In genomic region chr12:79598901-79599300, GRCm38 (mm10) we compare ENCODE assay signal across 11 mouse cellular contexts.
DNase-seq lines count a peak whose midpoint lies in the region; ATAC-seq and TF ChIP-seq lines count a peak whose summit lies in the region.
"Had no signal": no experiment of that assay in that cellular context is flagged by ENCODE, and none has a peak within 500 bp of the region (broad histone marks: within the 10 kb centered on the region; RNA-seq: fewer than 3 reads in every experiment).

No protein-coding gene starts in this region.

- H3K4me2 ChIP-seq in liver, embryonic 11.5 days: no peak overlapping the region
- no peak overlapping the region for H3K4me2 ChIP-seq in kidney, embryonic 15.5 days
- H3K4me2 ChIP-seq: hindbrain, embryonic 15.5 days; liver, embryonic 13.5 days; neural tube, embryonic 12.5 days had no signal

- no peak for TF ChIP-seq POLR2A in liver, adult 2 months (IDR thresholded peaks at IDR 0.05; ENCODE audit: extremely low read depth, insufficient read depth, low read length)

- H3K36me3 ChIP-seq in liver, adult 2 months (ENCODE audit: control insufficient read depth, insufficient read depth, low read length): no peaks in the 10 kb centered on the region
- no peaks in the 10 kb centered on the region for H3K36me3 ChIP-seq in liver, embryonic 11.5 days (ENCODE audit: control insufficient read depth, insufficient read depth, low read length)
- no peaks in the 10 kb centered on the region for H3K36me3 ChIP-seq in kidney, embryonic 15.5 days
- H3K36me3 ChIP-seq: hindbrain, embryonic 15.5 days; liver, embryonic 13.5 days; neural tube, embryonic 12.5 days had no signal

- no peak overlapping the region for H3K4me3 ChIP-seq in liver, adult 2 months (ENCODE audit: insufficient read depth, low read depth, low read length)
- no peak overlapping the region for H3K4me3 ChIP-seq in liver, embryonic 11.5 days (ENCODE audit: low read depth, low read length)
- no peak overlapping the region for H3K4me3 ChIP-seq in kidney, embryonic 15.5 days (replicated peaks)
- H3K4me3 ChIP-seq: erythroblast, embryonic 14.5 days; hindbrain, embryonic 15.5 days; liver, embryonic 13.5 days; neural tube, embryonic 12.5 days had no signal

- no peak for ATAC-seq in liver, embryonic 11.5 days (replicated peaks; ENCODE audit: low FRiP score)
- ATAC-seq in kidney, embryonic 15.5 days (replicated peaks; ENCODE audit: low FRiP score): no peak

- TF ChIP-seq CTCF in liver, adult 2 months (IDR thresholded peaks at IDR 0.05; ENCODE audit: low read depth, low read length): no peak

- H3K9me3 ChIP-seq in liver, embryonic 11.5 days (ENCODE audit: control insufficient read depth, low read length): no peaks in the 10 kb centered on the region
- no peaks in the 10 kb centered on the region for H3K9me3 ChIP-seq in kidney, embryonic 15.5 days (replicated peaks)
- H3K9me3 ChIP-seq: hindbrain, embryonic 15.5 days; liver, embryonic 13.5 days; neural tube, embryonic 12.5 days had no signal

- 44% methylated on average over 2 of the region's 2 CpGs for WGBS in liver, adult 2 months
- WGBS in liver, embryonic 11.5 days: 57% methylated on average over 2 of the region's 2 CpGs
- WGBS in kidney, embryonic 15.5 days: 24% methylated on average over 2 of the region's 2 CpGs

- no peaks in the 10 kb centered on the region for H3K79me2 ChIP-seq in liver, adult 2 months (ENCODE audit: control insufficient read depth, insufficient read depth, low read length)

- H3K9ac ChIP-seq in liver, adult 2 months (ENCODE audit: low read depth, low read length): no peak overlapping the region
- no peak overlapping the region for H3K9ac ChIP-seq in liver, embryonic 11.5 days (ENCODE audit: low read depth, low read length)
- no peak overlapping the region for H3K9ac ChIP-seq in kidney, embryonic 15.5 days
- H3K9ac ChIP-seq: hindbrain, embryonic 15.5 days; liver, embryonic 13.5 days; neural tube, embryonic 12.5 days had no signal

- H3K4me1 ChIP-seq in liver, adult 2 months (ENCODE audit: control insufficient read depth, insufficient read depth, low read length): peaks cover 8% of the 10 kb centered on the region
- H3K4me1 ChIP-seq in liver, embryonic 11.5 days (replicated peaks; ENCODE audit: control insufficient read depth, insufficient read depth, low read length): peaks cover 5% of the 10 kb centered on the region; the same call in 1 of the 2 replicates
- H3K4me1 ChIP-seq in kidney, embryonic 15.5 days: peaks cover 36% of the 10 kb centered on the region

- no peaks in the 10 kb centered on the region for H3K27me3 ChIP-seq in liver, adult 2 months (ENCODE audit: control insufficient read depth, insufficient read depth, low read length)
- H3K27me3 ChIP-seq in liver, embryonic 11.5 days (replicated peaks; ENCODE audit: control insufficient read depth, insufficient read depth, low read length): no peaks in the 10 kb centered on the region
- H3K27me3 ChIP-seq in kidney, embryonic 15.5 days: no peaks in the 10 kb centered on the region
- H3K27me3 ChIP-seq: hindbrain, embryonic 15.5 days; liver, embryonic 13.5 days; neural tube, embryonic 12.5 days had no signal

- H3K27ac ChIP-seq in liver, adult 2 months (replicated peaks; ENCODE audit: insufficient read depth, low read depth, low read length): no peak overlapping the region
- H3K27ac ChIP-seq in liver, embryonic 11.5 days (ENCODE audit: low read depth, low read length): no peak overlapping the region
- H3K27ac ChIP-seq in kidney, embryonic 15.5 days: peak overlapping the region; percentile 79
- H3K27ac ChIP-seq: hindbrain, embryonic 15.5 days; liver, embryonic 13.5 days; neural tube, embryonic 12.5 days had no signal

- peak; percentile 85 for DNase-seq in liver, adult 2 months (ENCODE audit: extremely low read depth, low read depth, low spot score)
- DNase-seq in liver, embryonic 11.5 days (ENCODE audit: low spot score): no peak
- peak; percentile 57 for DNase-seq in fibroblast of lung, adult 2 months (ENCODE audit: low read depth)
- DNase-seq in skeletal muscle tissue, adult 2 months (ENCODE audit: low read depth, low spot score): peak; percentile 65
- no peak for DNase-seq in ovary, adult 18-20 months (ENCODE audit: low spot score)
- DNase-seq in layer of hippocampus, postnatal 25 days (ENCODE audit: extremely low spot score in 1 of 2, low spot score in 1 of 2): no peak
- DNase-seq: liver, embryonic 13.5 days had no signal

Comparison
In these comparisons a context has a peak if more than half of its experiments do, and no peak if none do; other contexts are left out.
1. DNase-seq: peak in liver, adult 2 months (single experiment), fibroblast of lung, adult 2 months (single experiment) and skeletal muscle tissue, adult 2 months (single experiment); none in liver, embryonic 11.5 days (single experiment), ovary, adult 18-20 months (single experiment) and layer of hippocampus, postnatal 25 days (0 of 2).